Mouse (Mus musculus): ENCODE measurements around the gene Zfp507. TPM values are rescaled to one million over a fixed set of nuclear protein-coding genes. Genes with fewer than 3 reads are reported as not detected.

Gene Zfp507
- 19.0 and 20.6 TPM in 2 replicates for polyA plus RNA-seq (2014; fragmentation: Nextera tagmentation; extraction: Ambion mirVana)

DNA sequence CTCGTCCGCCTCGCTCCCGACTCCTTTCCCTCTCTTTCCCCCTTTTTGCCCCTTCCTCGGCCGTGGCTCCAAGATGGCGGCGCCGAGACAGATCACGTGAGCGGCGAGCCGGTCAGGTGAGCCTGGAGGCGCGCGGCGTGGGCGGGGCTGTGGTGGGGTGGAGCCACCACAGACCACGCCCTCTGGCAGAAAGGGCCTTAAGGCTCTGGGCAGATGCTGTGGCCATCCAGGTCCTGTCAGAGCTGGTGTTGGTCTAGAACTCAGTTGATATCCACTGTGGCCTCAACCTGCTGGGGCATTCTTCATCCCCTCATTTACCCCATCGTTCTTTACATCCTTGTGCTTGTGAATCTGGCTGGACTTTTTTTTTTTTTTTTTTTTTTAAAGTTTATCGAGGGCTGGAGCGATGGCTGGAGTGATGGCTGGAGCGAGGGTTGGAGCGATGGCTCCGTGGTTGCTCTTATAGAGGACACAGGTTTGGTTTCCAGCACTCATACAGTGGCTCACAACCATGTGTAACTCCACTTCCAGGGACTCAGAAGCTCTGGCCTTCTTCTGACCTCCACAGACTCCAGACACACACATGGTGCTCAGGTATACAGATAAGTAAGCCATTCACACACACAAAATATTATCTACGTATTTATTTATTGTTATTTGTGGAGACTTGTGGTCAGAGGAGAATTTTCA lies at the start of gene Zfp507:
Zfp507 (minus strand) TSS at position 98 of the 690 bp plus-strand sequence.
- peak within 1 kb of the TSS; percentile 92 for H3K4me3 ChIP-seq (ENCODE audit: low read depth, low read length)
- peaks cover 32% of the 10 kb centered on the region for H3K36me3 ChIP-seq (ENCODE audit: insufficient read depth)
- peak within 1 kb of the TSS; percentile 84 for H3K4me2 ChIP-seq
- DNase-seq, result peak; percentile 96
- no peak for TF ChIP-seq CTCF (IDR thresholded peaks at IDR 0.05; ENCODE audit: low read depth)
- no peaks in the 10 kb centered on the region for H3K9me3 ChIP-seq (ENCODE audit: low read depth, low read length)
- peak within 1 kb of the TSS; percentile 99 for H3K9ac ChIP-seq
- no peaks in the 10 kb centered on the region for H3K27me3 ChIP-seq (ENCODE audit: insufficient read depth, low read length)
- ATAC-seq (ENCODE audit: insufficient read depth), result peak; percentile 97
- H3K27ac ChIP-seq (ENCODE audit: low read depth), result peak within 1 kb of the TSS; percentile 88
- H3K4me1 ChIP-seq (ENCODE audit: insufficient read depth), result no peaks in the 10 kb centered on the region
- 20% methylated on average over 26 of the region's 26 CpGs for WGBS

DNA sequence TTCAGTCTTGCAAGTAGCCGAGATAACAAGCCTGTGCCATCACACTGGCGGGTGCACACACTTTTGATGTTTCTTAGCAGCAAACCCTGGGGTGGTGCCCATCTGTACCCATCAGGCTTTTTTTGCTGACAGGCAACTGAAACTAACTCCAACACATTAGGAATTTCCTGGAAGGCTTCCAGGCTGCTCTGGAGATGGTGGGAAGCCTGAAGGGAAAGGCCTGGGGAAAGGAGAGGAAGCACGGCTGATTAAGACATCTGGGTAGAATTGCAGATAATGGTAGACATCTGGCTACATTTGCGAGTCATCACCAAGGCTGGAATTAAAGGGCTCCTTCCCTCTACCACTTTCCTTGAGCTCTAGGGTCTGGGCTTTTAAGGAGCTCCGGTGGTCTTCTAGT lies 47.6 kb upstream of the Zfp507 start:
- Histone ChIP-seq H3K4me3 (ENCODE audit: low read depth, low read length) (no peak overlapping the region), H3K9me3 (ENCODE audit: low read depth, low read length) (no peaks in the 10 kb centered on the region), H3K9ac (no peak overlapping the region), H3K36me3 (ENCODE audit: insufficient read depth) (no peaks in the 10 kb centered on the region), H3K4me2 (no peak overlapping the region), H3K27me3 (ENCODE audit: insufficient read depth, low read length) (no peaks in the 10 kb centered on the region), H3K27ac (ENCODE audit: low read depth) (no peak overlapping the region; the same call in 1 of the 2 replicates), H3K4me1 (ENCODE audit: insufficient read depth) (no peaks in the 10 kb centered on the region)
- TF ChIP-seq CTCF (IDR thresholded peaks at IDR 0.05; ENCODE audit: low read depth), result no peak
- DNase-seq (peak; percentile 83), ATAC-seq (ENCODE audit: insufficient read depth) (no peak)
- 37% methylated on average over 5 of the region's 5 CpGs for WGBS

DNA sequence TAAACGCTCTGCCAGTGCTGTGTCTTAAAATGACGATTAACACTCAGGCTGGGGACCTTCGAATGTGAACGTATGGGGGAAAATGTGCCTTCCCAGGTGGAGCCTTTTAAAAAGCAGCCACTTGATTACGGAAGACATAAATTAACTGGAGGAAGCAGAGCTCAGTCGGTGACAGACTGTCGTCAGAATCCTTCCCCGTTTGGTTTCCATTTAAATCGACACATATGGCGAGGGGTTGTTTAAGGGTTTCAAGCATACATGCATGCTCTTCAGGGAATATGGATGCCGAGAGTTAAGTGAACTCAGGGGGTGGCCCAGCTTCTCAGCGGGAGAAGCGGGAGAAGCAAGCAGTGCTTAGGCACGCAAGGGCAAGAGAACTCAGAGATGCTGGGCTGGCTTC lies 45.7 kb upstream of the Zfp507 start:
- H3K9ac ChIP-seq, result no peak overlapping the region
- H3K27ac ChIP-seq (ENCODE audit: low read depth), result no peak overlapping the region
- ATAC-seq (ENCODE audit: insufficient read depth) (no peak), DNase-seq (no peak)
- no peak overlapping the region for H3K4me3 ChIP-seq (ENCODE audit: low read depth, low read length)
- H3K27me3 ChIP-seq (ENCODE audit: insufficient read depth, low read length), result no peaks in the 10 kb centered on the region
- TF ChIP-seq CTCF (IDR thresholded peaks at IDR 0.05; ENCODE audit: low read depth), result no peak
- H3K4me1 ChIP-seq (ENCODE audit: insufficient read depth), result no peaks in the 10 kb centered on the region
- no peak overlapping the region for H3K4me2 ChIP-seq
- 42% methylated on average over 14 of the region's 14 CpGs for WGBS
- H3K9me3 ChIP-seq (ENCODE audit: low read depth, low read length), result no peaks in the 10 kb centered on the region
- H3K36me3 ChIP-seq (ENCODE audit: insufficient read depth), result no peaks in the 10 kb centered on the region

DNA sequence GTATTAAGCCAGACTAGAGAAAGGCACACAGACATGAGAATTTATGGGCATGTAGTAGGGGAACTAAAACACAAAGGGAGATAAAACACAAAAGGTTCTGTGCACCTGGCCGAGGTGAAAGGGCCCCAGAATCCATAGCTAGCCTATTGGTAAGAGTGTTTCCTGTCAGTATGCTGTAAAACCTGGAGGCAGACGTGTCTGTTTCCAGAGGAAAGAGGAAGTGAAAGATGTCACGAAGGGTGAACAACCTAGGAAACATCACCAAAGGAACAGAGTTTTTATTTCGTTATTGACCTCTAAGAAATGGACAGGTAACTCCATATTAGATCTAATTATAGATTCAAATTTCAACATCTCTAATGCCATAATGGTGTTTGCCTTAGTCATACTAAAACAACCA lies 37.7 kb upstream of the Zfp507 start:
- TF ChIP-seq CTCF (IDR thresholded peaks at IDR 0.05; ENCODE audit: low read depth), result no peak
- ATAC-seq (ENCODE audit: insufficient read depth) (no peak), DNase-seq (no peak)
- no peak overlapping the region for H3K4me2 ChIP-seq
- no peaks in the 10 kb centered on the region for H3K9me3 ChIP-seq (ENCODE audit: low read depth, low read length)
- H3K9ac ChIP-seq, result no peak overlapping the region
- H3K27me3 ChIP-seq (ENCODE audit: insufficient read depth, low read length), result no peaks in the 10 kb centered on the region
- H3K4me1 ChIP-seq (ENCODE audit: insufficient read depth), result 0 out of 2 replicates have a peak, but pooled peaks cover 6% of the 10 kb centered on the region
- WGBS, result 75% methylated on average over 4 of the region's 4 CpGs
- H3K4me3 ChIP-seq (ENCODE audit: low read depth, low read length), result no peak overlapping the region
- H3K27ac ChIP-seq (ENCODE audit: low read depth), result no peak overlapping the region
- H3K36me3 ChIP-seq (ENCODE audit: insufficient read depth), result no peaks in the 10 kb centered on the region

DNA sequence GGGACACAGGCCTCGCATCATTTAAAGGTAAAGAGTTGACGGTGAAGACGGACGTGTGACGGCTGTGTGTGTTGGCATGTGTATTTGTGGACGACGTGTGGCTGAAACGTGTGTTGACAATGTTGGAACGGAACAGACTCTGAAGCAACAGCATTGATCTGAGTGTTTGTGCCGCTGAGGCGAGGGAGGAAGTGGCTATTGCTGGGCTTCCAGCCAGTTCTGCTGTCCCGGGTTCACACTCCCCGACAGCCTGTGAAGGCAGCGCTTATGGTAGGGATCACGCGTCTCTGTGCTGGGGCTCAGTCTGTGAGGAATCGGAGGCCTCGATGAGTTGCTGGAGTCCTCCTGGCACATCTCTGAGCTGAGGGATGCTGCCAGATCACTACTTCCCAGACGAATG lies 34.0 kb upstream of the Zfp507 start:
- 22% methylated on average over 19 of the region's 19 CpGs for WGBS

DNA sequence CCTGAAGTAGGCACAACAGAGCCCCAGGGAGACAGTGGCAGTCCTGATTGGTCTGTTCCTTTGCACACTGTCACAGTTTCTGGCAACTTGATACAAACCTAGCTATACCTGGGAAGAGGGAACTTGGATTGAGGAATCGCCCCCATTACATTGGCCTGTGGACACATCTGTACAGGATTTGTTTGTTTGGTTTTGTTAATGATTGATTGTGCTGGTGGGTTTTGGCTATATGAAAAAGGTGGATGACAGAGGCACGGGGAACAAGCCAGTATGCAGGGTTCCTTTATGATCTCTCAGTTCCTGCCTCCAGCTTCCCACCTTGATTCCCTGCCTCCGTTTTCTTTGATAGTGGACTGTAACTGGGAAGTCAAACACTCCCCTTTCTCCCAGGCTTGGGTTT lies 33.6 kb upstream of the Zfp507 start:
- no peaks in the 10 kb centered on the region for H3K27me3 ChIP-seq (ENCODE audit: insufficient read depth, low read length)
- no peak overlapping the region for H3K9ac ChIP-seq
- 30% methylated on average over 3 of the region's 3 CpGs for WGBS
- H3K4me1 ChIP-seq (ENCODE audit: insufficient read depth), result 0 out of 2 replicates have a peak, but pooled peaks cover 6% of the 10 kb centered on the region
- ATAC-seq (ENCODE audit: insufficient read depth), result no peak
- peak overlapping the region; percentile 58; the same call in 1 of the 2 replicates for H3K27ac ChIP-seq (ENCODE audit: low read depth)
- TF ChIP-seq CTCF (IDR thresholded peaks at IDR 0.05; ENCODE audit: low read depth), result no peak
- H3K9me3 ChIP-seq (ENCODE audit: low read depth, low read length), result no peaks in the 10 kb centered on the region
- H3K4me2 ChIP-seq, result peak overlapping the region; percentile 32; the same call in 1 of the 2 replicates
- no peak for DNase-seq
- no peak overlapping the region for H3K4me3 ChIP-seq (ENCODE audit: low read depth, low read length)
- H3K36me3 ChIP-seq (ENCODE audit: insufficient read depth), result no peaks in the 10 kb centered on the region

More for the DNA sequence above, 34.0 kb upstream of the Zfp507 start:
- Histone ChIP-seq H3K9ac (no peak overlapping the region), H3K4me2 (peak overlapping the region; percentile 32; the same call in 1 of the 2 replicates), H3K27ac (ENCODE audit: low read depth) (peak overlapping the region; percentile 67; the same call in 1 of the 2 replicates), H3K4me1 (ENCODE audit: insufficient read depth) (0 out of 2 replicates have a peak, but pooled peaks cover 6% of the 10 kb centered on the region), H3K27me3 (ENCODE audit: insufficient read depth, low read length) (no peaks in the 10 kb centered on the region), H3K4me3 (ENCODE audit: low read depth, low read length) (no peak overlapping the region), H3K9me3 (ENCODE audit: low read depth, low read length) (no peaks in the 10 kb centered on the region), H3K36me3 (ENCODE audit: insufficient read depth) (no peaks in the 10 kb centered on the region)
- peak; percentile 97 for ATAC-seq (ENCODE audit: insufficient read depth)
- TF ChIP-seq CTCF (IDR thresholded peaks at IDR 0.05; ENCODE audit: low read depth), result no peak
- DNase-seq, result peak; percentile 96

DNA sequence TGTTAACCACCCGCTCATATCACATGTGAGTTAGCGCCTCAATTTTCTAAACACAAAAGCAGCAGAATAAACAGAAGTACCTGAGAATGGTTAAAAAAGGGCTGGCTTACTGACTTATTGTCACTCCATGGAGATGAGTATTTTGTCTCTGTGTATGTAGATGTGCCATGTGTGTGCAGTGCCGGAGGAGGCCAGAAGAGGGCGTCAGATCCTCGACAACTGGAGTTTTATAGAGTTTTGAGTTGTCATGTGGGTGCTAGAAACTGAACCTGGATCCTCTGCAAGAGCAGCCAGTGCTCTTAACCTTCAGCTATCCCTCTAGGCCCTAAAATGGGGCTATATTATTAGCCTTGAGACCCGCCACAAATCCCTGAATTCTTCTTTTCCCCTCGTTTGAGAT lies 27.3 kb upstream of the Zfp507 start:
- 78% methylated on average over 7 of the region's 7 CpGs for WGBS
- Histone ChIP-seq H3K36me3 (ENCODE audit: insufficient read depth) (no peaks in the 10 kb centered on the region), H3K9ac (no peak overlapping the region), H3K4me1 (ENCODE audit: insufficient read depth) (0 out of 2 replicates have a peak, but pooled peaks cover 2% of the 10 kb centered on the region), H3K27me3 (ENCODE audit: insufficient read depth, low read length) (no peaks in the 10 kb centered on the region), H3K27ac (ENCODE audit: low read depth) (no peak overlapping the region), H3K4me2 (no peak overlapping the region), H3K4me3 (ENCODE audit: low read depth, low read length) (no peak overlapping the region), H3K9me3 (ENCODE audit: low read depth, low read length) (no peaks in the 10 kb centered on the region)
- 0 out of 2 replicates have a peak, but pooled peaks have one; percentile 21 for TF ChIP-seq CTCF (IDR thresholded peaks at IDR 0.05; ENCODE audit: low read depth)
- DNase-seq, result no peak
- no peak for ATAC-seq (ENCODE audit: insufficient read depth)

Measured in lung, embryonic 14.5 days (tissue).